Mouse (Mus musculus): ENCODE measurements around the gene Ppp1r14a. TPM values are rescaled to one million over a fixed set of nuclear protein-coding genes. Genes with fewer than 3 reads are reported as not detected.

Ppp1r14a gene
- total and polyA plus RNA-seq, 3 experiments = 3.8 to 7.1 TPM; not detected in 1

DNA sequence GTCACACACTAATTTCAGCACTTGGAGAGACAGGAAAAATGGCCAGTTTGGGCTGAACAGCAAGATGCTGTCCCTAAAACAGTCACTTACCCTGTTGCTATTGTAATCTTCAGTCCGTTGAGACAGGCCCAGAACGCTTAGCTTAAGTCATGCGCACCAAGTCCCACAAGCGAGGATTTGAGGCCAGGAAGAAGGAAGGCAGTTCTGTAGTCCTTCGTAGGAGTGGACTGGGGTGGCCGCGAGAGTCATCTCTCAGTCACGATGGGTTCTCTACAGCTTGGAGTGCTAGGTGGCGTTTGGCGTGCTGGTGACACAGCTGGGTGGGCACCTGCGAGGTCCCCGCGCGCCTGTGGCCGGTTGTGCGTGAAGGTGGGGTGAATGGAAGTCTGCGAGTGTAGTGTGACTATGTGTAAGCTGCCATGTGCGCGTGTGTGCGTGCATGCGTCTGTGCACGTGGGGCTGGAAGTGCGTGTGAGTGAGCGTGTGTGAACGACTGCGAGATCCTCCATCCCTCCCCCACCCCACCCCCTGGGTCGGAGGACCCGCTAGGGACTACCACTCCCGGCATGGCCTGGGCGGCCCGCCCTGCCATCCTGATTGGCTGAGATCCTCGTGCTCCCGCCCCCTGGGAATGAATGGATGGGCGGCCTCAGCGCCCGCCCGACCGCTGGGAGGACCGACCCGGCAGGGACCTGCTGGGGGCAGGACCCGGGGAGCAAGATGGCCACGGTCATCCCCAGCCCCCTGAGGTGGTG is 18.4 kb downstream of the Ppp1r14a start:
- Histone ChIP-seq H3K9me3 (replicated peaks; ENCODE audit: insufficient read depth, low read length) (no peaks in the 10 kb centered on the region), H3K36me3 (ENCODE audit: control insufficient read depth in 1 of 2, insufficient read depth in 2 of 2, low read length in 2 of 2) (peaks cover 0 to 11% of the 10 kb centered on the region in 2 experiments; a peak in 2 of 4 replicates), H3K9ac (ENCODE audit: control insufficient read depth, low read depth, low read length, poor library complexity, severe bottlenecking) (peak overlapping the region; percentile 70), H3K4me1 (ENCODE audit: control insufficient read depth in 1 of 2, insufficient read depth in 2 of 2, low read length in 2 of 2) (peaks cover 12 to 16% of the 10 kb centered on the region in 2 experiments), H3K27me3 (ENCODE audit: control insufficient read depth in 1 of 2, insufficient read depth in 2 of 2, low read length in 2 of 2) (no peaks in the 10 kb centered on the region), H3K79me2 (ENCODE audit: control insufficient read depth, insufficient read depth, low read length, poor library complexity) (no peaks in the 10 kb centered on the region; the same call in none of the 2 replicates), H3K4me3 (ENCODE audit: control insufficient read depth in 1 of 2, insufficient read depth in 1 of 2, low read depth in 2 of 2, low read length in 2 of 2) (peak overlapping the region; percentile 73 to 81), H3K27ac (ENCODE audit: control insufficient read depth, low read depth, low read length) (peak overlapping the region; percentile 68)
- peak; percentile 96 for DNase-seq (ENCODE audit: low read depth, low spot score)
- TF ChIP-seq MYC (IDR thresholded peaks at IDR 0.05; ENCODE audit: low read depth, low read length) = peak; percentile 98
- TF ChIP-seq GABPA (IDR thresholded peaks at IDR 0.05; ENCODE audit: low read depth, low read length) = no peak
- no peak for TF ChIP-seq RCOR1 (IDR thresholded peaks at IDR 0.05; ENCODE audit: low read depth, low read length)
- TF ChIP-seq MAX (IDR thresholded peaks at IDR 0.05; ENCODE audit: low read length) = peak; percentile 96
- TF ChIP-seq POLR2AphosphoS5 (IDR thresholded peaks at IDR 0.05; ENCODE audit: borderline replicate concordance, low read depth, low read length) = 0 out of 2 replicates have a peak, but pooled peaks have one; percentile 21
- peak; percentile 70; the same call in 1 of the 2 replicates for TF ChIP-seq MAZ (IDR thresholded peaks at IDR 0.05; ENCODE audit: low read depth, low read length)
- no peak for TF ChIP-seq MYB (IDR thresholded peaks at IDR 0.05; ENCODE audit: low read depth, low read length)
- TF ChIP-seq KAT2A (conservative IDR thresholded peaks at IDR 0.05; ENCODE audit: low read depth, low read length) = peak; percentile 81; the same call in 1 of the 2 replicates
- TF ChIP-seq NELFE (IDR thresholded peaks at IDR 0.05; ENCODE audit: low read depth, low read length) = peak; percentile 81
- TF ChIP-seq JUND (IDR thresholded peaks at IDR 0.05; ENCODE audit: low read depth, low read length) = no peak
- no peak for TF ChIP-seq UBTF (IDR thresholded peaks at IDR 0.05; ENCODE audit: borderline replicate concordance, insufficient read depth, low read depth, low read length)
- no peak for TF ChIP-seq TBP (IDR thresholded peaks at IDR 0.05; ENCODE audit: low read depth, low read length)
- TF ChIP-seq MEF2A (IDR thresholded peaks at IDR 0.05; ENCODE audit: extremely low read depth, insufficient replicate concordance, low read depth, low read length, poor library complexity, severe bottlenecking) = no peak
- TF ChIP-seq CTCF (IDR thresholded peaks at IDR 0.05 in 2 of 3, conservative IDR thresholded peaks at IDR 0.05 in 1 of 3; ENCODE audit: control insufficient read depth in 1 of 3, insufficient read depth in 1 of 3, low read depth in 2 of 3, low read length in 3 of 3, poor library complexity in 1 of 3, severe bottlenecking in 1 of 3) = no peak
- no peak for TF ChIP-seq ZKSCAN1 (IDR thresholded peaks at IDR 0.05; ENCODE audit: low read depth, low read length)
- TF ChIP-seq USF1 (IDR thresholded peaks at IDR 0.05; ENCODE audit: low read depth, low read length) = peak; percentile 66; the same call in 1 of the 2 replicates
- TF ChIP-seq ETS1 (IDR thresholded peaks at IDR 0.05; ENCODE audit: low read depth, low read length) = peak; percentile 21; the same call in 1 of the 2 replicates
- peak; percentile 45; the same call in 1 of the 2 replicates for TF ChIP-seq ZMIZ1 (IDR thresholded peaks at IDR 0.05; ENCODE audit: low read depth, low read length)
- peak; percentile 58; the same call in 1 of the 2 replicates for TF ChIP-seq POLR2AphosphoS2 (IDR thresholded peaks at IDR 0.05; ENCODE audit: low read length)
- TF ChIP-seq HCFC1 (IDR thresholded peaks at IDR 0.05; ENCODE audit: low read depth, low read length) = peak; percentile 98
- TF ChIP-seq ZC3H11A (IDR thresholded peaks at IDR 0.05; ENCODE audit: low read depth, low read length) = no peak
- TF ChIP-seq CHD1 (IDR thresholded peaks at IDR 0.05; ENCODE audit: low read depth, low read length) = no peak
- no peak for TF ChIP-seq SMC3 (IDR thresholded peaks at IDR 0.05; ENCODE audit: low read depth, low read length)
- peak; percentile 65 for TF ChIP-seq NRF1 (IDR thresholded peaks at IDR 0.05; ENCODE audit: insufficient read depth, low read depth, low read length, poor library complexity, severe bottlenecking)
- TF ChIP-seq TAL1 (IDR thresholded peaks at IDR 0.05; ENCODE audit: low read length) = no peak
- no peak for TF ChIP-seq USF2 (IDR thresholded peaks at IDR 0.05; ENCODE audit: borderline replicate concordance in 1 of 2, insufficient read depth in 1 of 2, low read depth in 1 of 2, low read length in 2 of 2)
- TF ChIP-seq TCF12 (IDR thresholded peaks at IDR 0.05; ENCODE audit: low read depth, low read length) = peak; percentile 28; the same call in 1 of the 2 replicates
- no peak for TF ChIP-seq MAFK (IDR thresholded peaks at IDR 0.05; ENCODE audit: borderline replicate concordance, low read depth, low read length)
- TF ChIP-seq POLR2A (IDR thresholded peaks at IDR 0.05; ENCODE audit: control insufficient read depth in 1 of 2, insufficient read depth in 1 of 2, low read depth in 1 of 2, low read length in 2 of 2, poor library complexity in 1 of 2) = peak; percentile 69 to 80
- peak; percentile 96 for TF ChIP-seq MXI1 (IDR thresholded peaks at IDR 0.05; ENCODE audit: low read depth, low read length)
- no peak for TF ChIP-seq RAD21 (IDR thresholded peaks at IDR 0.05; ENCODE audit: low read depth, low read length)
- no peak for TF ChIP-seq E2F4 (IDR thresholded peaks at IDR 0.05; ENCODE audit: borderline replicate concordance, low read depth, low read length)
- TF ChIP-seq ELF1 (IDR thresholded peaks at IDR 0.05; ENCODE audit: low read depth, low read length) = no peak
- TF ChIP-seq EP300 (IDR thresholded peaks at IDR 0.05; ENCODE audit: low read depth in 1 of 2, low read length in 2 of 2) = peak in 1 of 2 experiments; percentile 30; a peak in 1 of 4 replicates
- peak; percentile 93 for TF ChIP-seq SIN3A (IDR thresholded peaks at IDR 0.05; ENCODE audit: low read length)

Data from MEL (cell line).